Comparison of ENCODE assay signal across 8 mouse cellular contexts in genomic region chr3:38887381-38887991, GRCm38 (mm10). TPM values are rescaled to one million over a fixed set of nuclear protein-coding genes. Genes with fewer than 3 reads are reported as not detected.
A peak's percentile ranks its signal among the peaks of the same experiment; 100 is the strongest.
DNase-seq lines count a peak whose midpoint lies in the region; ATAC-seq and TF ChIP-seq lines count a peak whose summit lies in the region.

No protein-coding gene starts in this region.

- no peaks in the 10 kb centered on the region for H3K9me3 ChIP-seq in E14TG2a.4 (ENCODE audit: low read length)
- H3K9me3 ChIP-seq in forebrain, embryonic 11.5 days (ENCODE audit: control insufficient read depth, low read length): peaks cover 6% of the 10 kb centered on the region; the same call in 1 of the 2 replicates
- no peaks in the 10 kb centered on the region for H3K9me3 ChIP-seq in lung, embryonic 15.5 days

- peaks cover 30% of the 10 kb centered on the region for H3K4me1 ChIP-seq in E14TG2a.4 (replicated peaks; ENCODE audit: low read depth, low read length)
- peaks cover 9% of the 10 kb centered on the region; the same call in 1 of the 2 replicates for H3K4me1 ChIP-seq in forebrain, embryonic 11.5 days (replicated peaks; ENCODE audit: control insufficient read depth, insufficient read depth, low read length)
- peaks cover 27% of the 10 kb centered on the region for H3K4me1 ChIP-seq in lung, embryonic 15.5 days

- peak overlapping the region; percentile 83 for H3K4me3 ChIP-seq in E14TG2a.4 (replicated peaks; ENCODE audit: low read length)
- H3K4me3 ChIP-seq in forebrain, embryonic 11.5 days (ENCODE audit: low read depth, low read length): peak overlapping the region; percentile 80
- H3K4me3 ChIP-seq in lung, embryonic 15.5 days: peak overlapping the region; percentile 70

- intact Hi-C loops in heart, postnatal 10 days (cut with DNase I): loop anchor here (5.0 to 10.0 kb wide), 7 partner anchors 35 to 1237 kb away; no protein-coding TSS in a partner anchor

- peak overlapping the region; percentile 84 for H3K9ac ChIP-seq in forebrain, embryonic 11.5 days (ENCODE audit: low read length)
- H3K9ac ChIP-seq in lung, embryonic 15.5 days: peak overlapping the region; percentile 79

- no peak overlapping the region for H3K27ac ChIP-seq in forebrain, embryonic 11.5 days (ENCODE audit: low read depth, low read length)
- no peak overlapping the region for H3K27ac ChIP-seq in lung, embryonic 15.5 days

- peak overlapping the region; percentile 97 for H3K4me2 ChIP-seq in forebrain, embryonic 11.5 days (ENCODE audit: low read depth, low read length, severe bottlenecking)
- H3K4me2 ChIP-seq in lung, embryonic 15.5 days: peak overlapping the region; percentile 95

- no peak for TF ChIP-seq CTCF in E14TG2a.4 (conservative IDR thresholded peaks at IDR 0.05; ENCODE audit: low read length)

- H3K36me3 ChIP-seq in E14TG2a.4 (ENCODE audit: insufficient read depth, low read length): no peaks in the 10 kb centered on the region
- H3K36me3 ChIP-seq in forebrain, embryonic 11.5 days (ENCODE audit: control insufficient read depth, insufficient read depth, low read length): peaks cover 25% of the 10 kb centered on the region
- H3K36me3 ChIP-seq in lung, embryonic 15.5 days: peaks cover 22% of the 10 kb centered on the region

- ATAC-seq in forebrain, embryonic 11.5 days (replicated peaks; ENCODE audit: low FRiP score): no peak
- ATAC-seq in lung, embryonic 15.5 days (ENCODE audit: borderline replicate concordance, extremely low read depth, low FRiP score, low TSS enrichment): no peak

- WGBS in forebrain, embryonic 11.5 days: under 1% methylated on average over 47 of the region's 47 CpGs
- WGBS in lung, embryonic 15.5 days: under 1% methylated on average over 43 of the region's 47 CpGs

- peak; percentile 66 to 91 for DNase-seq in adrenal gland, adult (ENCODE audit: inconsistent age in 2 of 2, low spot score in 1 of 2)
- DNase-seq in forebrain, embryonic 11.5 days (ENCODE audit: low spot score): peak; percentile 80
- peak; percentile 66 to 74 for DNase-seq in heart, postnatal 10 days
- DNase-seq in kidney, postnatal 36 days: peak; percentile 39 to 77
- DNase-seq in retina, embryonic 14.5 days (ENCODE audit: low spot score): peak; percentile 66
- no peak for DNase-seq in adipocyte (ENCODE audit: low spot score)

- peaks cover 64% of the 10 kb centered on the region for H3K27me3 ChIP-seq in E14TG2a.4 (ENCODE audit: insufficient read depth, low read length)
- no peaks in the 10 kb centered on the region for H3K27me3 ChIP-seq in forebrain, embryonic 11.5 days (ENCODE audit: control insufficient read depth, insufficient read depth, low read length)
- H3K27me3 ChIP-seq in lung, embryonic 15.5 days: peaks cover 6% of the 10 kb centered on the region; the same call in 1 of the 2 replicates

RNA-seq across cellular contexts. Expression of gene Fat4, which starts 0.7 kb away (rescaled TPM):
- 14.0 and 15.2 TPM in 2 replicates for polyA plus RNA-seq in forebrain, embryonic 11.5 days (2014; fragmentation: Nextera tagmentation; extraction: Ambion mirVana)
- total RNA-seq in heart, postnatal 10 days (2021): 10 to 100 TPM; 17.1 to 20.0 TPM
- polyA plus RNA-seq in lung, embryonic 15.5 days (2015; fragmentation: Nextera tagmentation; extraction: Ambion mirVana): 4.6 and 5.3 TPM in 2 replicates
